13 mouse cellular contexts compared by ENCODE assay signal in the genomic region with DNA sequence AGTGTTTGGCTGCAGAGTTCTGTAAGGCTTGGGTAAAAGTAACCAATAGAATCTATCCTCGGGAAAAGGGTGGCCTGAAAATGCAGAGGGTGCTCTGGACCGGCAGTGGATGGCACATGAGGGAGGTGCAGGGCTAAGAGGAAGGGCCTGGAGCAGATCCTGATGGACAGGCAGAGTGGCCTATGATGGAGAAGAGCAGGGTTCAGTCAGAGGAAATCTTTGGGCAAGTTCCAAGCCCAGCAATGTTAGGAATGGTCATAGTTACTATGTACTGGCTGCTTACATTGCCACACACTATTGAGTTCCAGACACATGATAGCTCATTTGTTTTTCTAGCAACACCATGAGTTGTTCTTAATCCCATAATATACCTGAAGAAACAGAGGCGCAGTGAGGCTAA.
DNase-seq lines count a peak whose midpoint lies in the region; TF ChIP-seq lines count a peak whose summit lies in the region.
"Had no signal": no experiment of that assay in that cellular context is flagged by ENCODE, and none has a peak within 500 bp of the region (broad histone marks: within the 10 kb centered on the region; RNA-seq: fewer than 3 reads in every experiment).

No protein-coding gene starts in this region.

- H3K36me3 ChIP-seq in spleen, adult 2 months (ENCODE audit: control insufficient read depth, insufficient read depth, low read length), result no peaks in the 10 kb centered on the region
- H3K36me3 ChIP-seq: liver, embryonic 15.5 days had no signal

- peaks cover 54% of the 10 kb centered on the region for H3K4me1 ChIP-seq in spleen, adult 2 months (ENCODE audit: control insufficient read depth, insufficient read depth, insufficient read length)

- no peak overlapping the region for H3K4me3 ChIP-seq in spleen, adult 2 months (ENCODE audit: extremely low read depth, insufficient read depth, insufficient read length)
- no peak overlapping the region for H3K4me3 ChIP-seq in gastrocnemius, adult 2 months
- H3K4me3 ChIP-seq in layer of hippocampus, adult 2 months, result no peak overlapping the region
- H3K4me3 ChIP-seq: liver, embryonic 15.5 days; midbrain, embryonic 13.5 days; neural tube, embryonic 13.5 days had no signal

- peak; percentile 59 for DNase-seq in cerebellum, adult 9-11 months
- no peak for DNase-seq in cerebellum, postnatal 36 days
- no peak for DNase-seq in spleen, adult 2 months (ENCODE audit: low read depth in 1 of 2, low spot score in 2 of 2)
- no peak for DNase-seq in spleen, postnatal 36 days (ENCODE audit: low spot score in 2 of 2)
- peak; percentile 83 for DNase-seq in kidney, postnatal 14 days
- no peak for DNase-seq in ovary, postnatal 14 days (ENCODE audit: low spot score)
- no peak for DNase-seq in gastrocnemius, adult 2 months
- no peak for DNase-seq in layer of hippocampus, adult 2 months (ENCODE audit: low spot score in 2 of 2)
- DNase-seq: left cerebral cortex, postnatal 4 days had no signal

- intact Hi-C loops in gastrocnemius, adult 2 months (cut with DNase I), result no loop called here

- WGBS in spleen, adult 2 months, result 78% methylated on average over 3 of the region's 3 CpGs

- TF ChIP-seq CTCF in spleen, adult 2 months (IDR thresholded peaks at IDR 0.05; ENCODE audit: extremely low read depth, insufficient read depth, insufficient read length, insufficient replicate concordance), result no peak
- no peak for TF ChIP-seq CTCF in gastrocnemius, adult 2 months (IDR thresholded peaks at IDR 0.05)
- no peak for TF ChIP-seq CTCF in layer of hippocampus, adult 2 months (conservative IDR thresholded peaks at IDR 0.05)

- no peaks in the 10 kb centered on the region for H3K27me3 ChIP-seq in spleen, adult 2 months (ENCODE audit: control insufficient read depth, insufficient read depth, low read length)
- H3K27me3 ChIP-seq: liver, embryonic 15.5 days; midbrain, embryonic 13.5 days; neural tube, embryonic 13.5 days had no signal

- peak overlapping the region; percentile 79 for H3K27ac ChIP-seq in spleen, adult 2 months (ENCODE audit: insufficient read depth, low read length)
- no peak overlapping the region for H3K27ac ChIP-seq in gastrocnemius, adult 2 months
- no peak overlapping the region for H3K27ac ChIP-seq in layer of hippocampus, adult 2 months
- H3K27ac ChIP-seq: hindbrain, postnatal 0 days; liver, embryonic 15.5 days; midbrain, embryonic 13.5 days; neural tube, embryonic 13.5 days had no signal

- TF ChIP-seq POLR2A in spleen, adult 2 months (IDR thresholded peaks at IDR 0.05; ENCODE audit: low read depth, low read length), result no peak

Comparison
In these comparisons a context has a peak if more than half of its experiments do, and no peak if none do; other contexts are left out.
1. DNase-seq: peak in cerebellum, adult 9-11 months (single experiment) and kidney, postnatal 14 days (single experiment); none in cerebellum, postnatal 36 days (0 of 2), spleen, adult 2 months (0 of 2), spleen, postnatal 36 days (0 of 2), ovary, postnatal 14 days (single experiment), gastrocnemius, adult 2 months (single experiment) and layer of hippocampus, adult 2 months (0 of 2).